Mouse (Mus musculus) erythroblast, adult 5-6 weeks (primary cell): Measurements from ENCODE around the gene Sec24d. TPM values are rescaled to one million over a fixed set of nuclear protein-coding genes. Genes with fewer than 3 reads are reported as not detected.
A peak's percentile ranks its signal among the peaks of the same experiment; 100 is the strongest.
"Not testable (repeated sequence)": the region's sequence is repeated elsewhere in the genome, so short reads cannot be mapped to it uniquely, and the experiment has no call there.

Source experiments
- ATAC-seq: replicated peaks from 2 replicates; pipeline ENCODE4 v1.8.0; 2016; ENCODE audit warnings: moderate number of reproducible peaks, mild to moderate bottlenecking, moderate TSS enrichment, inconsistent platforms; ENCODE audit not compliant: poor library complexity, low FRiP score, severe bottlenecking
- total RNA-seq, 2 experiments: library from RNA; stranded (forward) in 1 of 2; stranded (reverse) in 1 of 2; fragments of 150-400 nt in 1 of 2; fragments of 200-764, 138-1000 nt in 1 of 2; gene quantifications; 2 replicates each; pipeline versions ENCODE4 v1.2.3 to v1.2.4; 2015 to 2017; ENCODE audit warnings: low replicate concordance in 2 of 2

Sec24d gene
- total RNA-seq, 2 experiments from 2014 or later = 2.6 to 7.9 TPM

DNA sequence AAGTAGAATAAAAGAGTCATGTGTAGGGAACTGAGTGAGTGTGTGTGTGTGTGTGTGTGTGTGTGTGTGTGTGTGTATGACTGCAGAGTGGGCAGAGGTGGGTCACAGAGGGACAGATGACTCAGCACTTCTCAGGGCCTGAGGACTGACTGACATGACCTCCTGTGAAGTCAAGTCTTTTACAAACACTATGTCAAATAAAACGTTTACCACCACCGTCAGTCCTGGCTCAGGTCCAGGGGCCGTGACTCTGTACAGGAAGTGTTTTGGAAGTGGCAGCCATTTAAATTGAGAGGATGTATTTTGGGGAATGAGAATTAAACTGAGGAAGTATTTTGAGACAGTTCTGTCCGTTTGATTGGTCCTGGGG, 65.8 kb downstream of the Sec24d start:
- peak; percentile 39 for ATAC-seq

DNA sequence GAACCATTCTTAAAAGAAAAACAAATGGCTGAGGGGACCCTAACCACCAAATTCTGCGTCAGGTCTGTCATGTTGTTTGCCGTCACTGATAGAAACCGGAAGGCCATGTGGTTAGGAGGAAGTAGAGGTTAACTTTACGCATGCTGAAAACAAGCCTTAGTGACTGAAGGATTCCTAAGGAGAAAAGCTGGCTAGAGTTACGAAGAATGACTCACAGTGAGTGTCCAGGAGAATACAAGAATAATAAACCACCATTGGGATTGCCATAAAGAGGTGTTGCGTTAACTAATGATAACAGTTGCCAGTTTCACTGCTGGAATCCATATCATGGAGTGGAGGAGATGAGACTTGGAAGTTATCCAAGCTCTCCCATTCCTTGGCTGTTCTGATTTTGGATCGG, 67.7 kb downstream of the Sec24d start:
- no peak for ATAC-seq

DNA sequence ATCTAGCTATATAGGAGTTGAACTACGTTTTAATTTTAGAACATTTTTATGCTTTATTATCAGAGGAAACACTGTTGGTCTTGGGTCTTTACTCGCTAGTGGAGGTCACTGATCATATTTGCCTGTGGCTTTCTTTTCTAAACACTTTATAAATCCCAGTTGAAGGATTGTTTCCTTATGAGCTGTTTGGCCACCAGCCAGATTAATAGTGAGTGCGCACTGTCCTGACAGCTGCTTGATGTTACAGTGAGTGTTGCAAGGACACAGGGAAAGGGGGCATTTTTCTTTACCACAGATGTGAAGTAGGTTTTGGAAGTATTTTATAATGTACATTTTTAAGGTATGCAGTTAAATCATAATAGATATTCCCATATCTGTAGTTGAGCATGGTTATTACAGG, 68.2 kb downstream of the Sec24d start:
- no peak for ATAC-seq

DNA sequence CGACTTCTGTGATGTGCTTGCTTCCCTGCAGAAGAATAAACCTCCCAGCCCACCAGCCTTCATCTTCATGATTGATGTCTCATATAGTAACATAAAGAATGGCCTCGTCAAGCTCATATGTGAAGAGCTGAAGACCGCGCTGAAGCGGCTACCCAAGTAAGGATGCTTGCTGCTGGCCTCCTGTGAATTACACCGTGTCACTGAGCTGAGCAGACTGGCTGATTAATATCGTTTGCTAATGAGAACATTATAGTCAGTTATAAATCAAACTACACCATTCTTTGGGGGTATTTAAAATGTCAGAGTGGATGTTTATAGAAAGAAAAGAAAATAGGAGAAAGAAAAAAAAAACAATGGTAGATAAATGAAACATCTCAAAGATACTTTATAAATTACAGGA, 69.2 kb downstream of the Sec24d start:
- ATAC-seq = no peak

DNA sequence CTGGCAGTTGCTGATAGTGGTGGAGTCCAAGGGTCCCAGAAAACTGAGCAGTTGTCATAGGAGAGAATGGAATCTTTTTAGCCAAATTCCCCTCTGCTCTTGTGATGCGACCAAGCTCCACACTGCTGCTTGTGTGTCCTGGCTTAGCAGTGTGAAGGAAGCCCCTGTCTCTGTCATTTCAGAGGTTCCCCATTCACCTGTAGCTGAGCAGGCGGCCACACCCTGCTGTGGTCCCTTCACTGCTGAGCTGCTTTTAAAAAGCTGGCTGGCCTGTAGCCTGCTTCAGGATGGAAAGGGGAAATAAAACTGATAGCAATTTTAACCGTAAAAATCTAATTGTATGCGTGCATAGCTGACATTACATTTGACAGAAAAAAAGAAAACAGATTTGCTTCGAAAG, 69.7 kb downstream of the Sec24d start:
- no peak for ATAC-seq

DNA sequence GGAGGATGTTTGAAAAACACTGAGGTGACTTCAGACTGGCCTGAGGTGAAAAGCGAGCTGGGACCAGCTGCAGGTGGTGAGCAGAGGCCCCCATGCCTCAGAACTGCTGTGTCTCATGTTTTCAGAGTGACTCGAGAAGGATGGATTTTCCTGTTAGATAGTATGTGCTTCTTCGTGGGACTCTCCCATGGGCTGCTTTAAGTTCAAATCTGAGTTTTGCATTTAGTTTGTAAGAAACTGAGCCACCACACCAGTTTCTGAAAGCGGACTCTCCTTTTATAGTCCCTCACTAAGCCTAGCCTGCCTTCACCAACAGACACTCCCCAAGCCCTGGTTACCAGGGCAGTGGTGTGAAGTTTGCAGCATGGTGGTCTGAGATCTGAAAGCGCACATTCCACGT, 70.6 kb downstream of the Sec24d start:
- no peak for ATAC-seq

DNA sequence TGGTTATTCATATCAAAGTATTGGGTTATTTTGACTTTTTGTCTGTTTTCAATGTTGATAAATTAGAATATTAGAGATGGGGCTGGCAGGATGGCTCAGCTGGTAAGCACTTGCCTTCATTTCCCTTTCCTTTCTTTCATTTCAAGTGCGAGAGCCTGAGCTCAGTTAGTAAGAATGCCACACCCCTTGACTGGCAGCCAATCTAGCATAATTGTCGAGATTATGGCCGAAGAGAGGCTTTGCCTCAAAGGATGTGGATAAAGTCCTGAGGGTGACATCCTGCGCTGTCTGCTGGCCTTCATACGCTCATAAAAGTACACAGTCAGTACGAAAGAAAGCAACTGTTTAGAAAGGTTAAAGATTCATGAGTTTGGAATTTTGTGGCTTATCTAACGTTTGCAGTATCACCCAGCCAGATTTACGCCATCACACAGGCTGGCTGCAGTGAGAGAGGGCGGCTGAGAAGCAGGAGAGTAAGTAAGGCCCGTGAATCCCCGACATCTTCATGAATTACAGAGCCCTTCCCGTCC, 71.5 kb downstream of the Sec24d start:
- no peak for ATAC-seq

DNA sequence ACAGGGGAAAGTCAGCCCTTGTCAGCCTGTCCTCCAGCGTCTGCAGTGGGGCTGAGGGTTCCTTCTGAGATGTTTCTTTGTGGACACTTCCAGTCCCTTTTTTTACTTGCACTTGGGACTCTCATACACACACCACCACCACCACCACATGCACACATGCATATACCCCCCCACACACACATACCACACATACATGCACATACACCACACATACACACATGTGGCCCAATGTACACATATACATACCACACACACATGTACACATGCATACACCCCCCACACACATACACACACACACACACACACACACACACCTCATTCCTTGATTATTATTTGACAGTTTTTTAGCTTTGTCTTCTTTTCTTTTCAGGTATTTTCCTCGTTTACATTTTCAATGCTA, 73.8 kb downstream of the Sec24d start:
- no peak for ATAC-seq

DNA sequence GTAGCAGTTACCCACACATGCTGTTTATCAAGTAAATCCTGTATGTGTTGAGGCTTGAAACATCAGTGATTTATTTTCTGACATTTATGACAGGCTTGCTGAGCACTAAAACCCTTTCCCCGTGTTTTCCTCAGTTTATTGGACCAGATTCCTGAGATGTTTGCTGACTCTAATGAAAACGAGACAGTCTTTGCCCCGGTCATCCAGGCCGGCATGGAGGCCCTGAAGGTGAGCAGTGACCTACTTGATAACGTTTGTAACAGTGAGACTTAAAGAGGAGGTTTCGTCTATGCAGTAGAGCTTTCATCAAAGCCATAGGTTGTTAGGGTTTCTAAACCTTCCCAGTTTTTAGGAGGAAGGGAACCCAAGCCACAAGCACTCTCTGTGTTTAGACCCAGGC, 76.4 kb downstream of the Sec24d start:
- ATAC-seq = no peak

DNA sequence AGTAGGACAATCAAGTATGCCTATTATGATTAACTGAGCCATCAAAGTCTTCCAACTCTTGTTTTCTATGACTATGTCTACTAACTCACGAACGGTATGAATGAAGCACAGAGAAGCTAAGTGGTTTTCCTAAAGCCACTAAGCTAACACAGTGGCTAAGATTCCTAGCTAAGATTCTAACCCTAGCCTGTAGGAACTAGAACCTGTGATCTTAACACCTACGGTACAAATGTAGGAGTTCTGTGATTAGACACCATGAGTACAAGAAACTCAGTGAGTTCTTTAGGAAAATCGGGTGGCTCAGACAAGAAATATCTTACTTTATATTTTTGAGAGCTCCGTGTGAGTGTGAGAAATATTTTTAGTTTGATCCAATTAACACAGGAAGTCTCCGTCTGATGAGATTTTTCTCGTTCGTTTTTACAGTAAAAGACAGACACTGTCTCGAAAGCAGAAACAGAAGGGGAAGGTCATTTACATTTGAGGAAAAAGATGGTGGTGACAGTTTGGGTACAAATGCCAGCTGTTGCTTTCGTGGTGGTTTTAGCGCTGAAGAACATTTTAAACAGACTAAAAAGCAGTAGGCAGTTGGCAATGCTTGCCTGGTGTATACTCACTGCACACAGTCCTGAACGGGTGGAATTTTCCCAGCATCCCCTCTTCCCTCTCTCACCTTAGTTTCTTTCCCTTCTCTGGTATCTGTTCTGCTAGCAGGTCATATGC, 81.0 kb downstream of the Sec24d start:
- ATAC-seq = no peak

DNA sequence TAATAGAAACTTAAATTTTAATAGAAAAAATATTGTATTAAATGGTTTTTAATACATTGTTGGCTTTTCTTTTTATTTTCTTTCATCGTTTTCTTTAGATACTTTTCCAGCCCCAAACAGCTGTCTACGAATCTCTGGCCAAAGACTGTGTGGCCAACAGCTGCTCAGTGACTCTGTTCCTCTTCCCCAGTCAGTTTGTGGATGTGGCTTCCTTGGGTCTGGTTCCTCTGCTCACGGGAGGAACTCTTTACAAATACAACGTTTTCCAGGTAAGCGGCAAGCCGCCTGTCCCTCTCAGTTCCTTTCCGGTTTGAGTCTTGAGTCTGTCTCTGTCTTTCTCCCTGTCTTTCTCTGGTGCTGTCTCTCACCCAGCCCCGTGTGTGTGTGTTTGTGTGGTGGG, 83.3 kb downstream of the Sec24d start:
- no peak for ATAC-seq

DNA sequence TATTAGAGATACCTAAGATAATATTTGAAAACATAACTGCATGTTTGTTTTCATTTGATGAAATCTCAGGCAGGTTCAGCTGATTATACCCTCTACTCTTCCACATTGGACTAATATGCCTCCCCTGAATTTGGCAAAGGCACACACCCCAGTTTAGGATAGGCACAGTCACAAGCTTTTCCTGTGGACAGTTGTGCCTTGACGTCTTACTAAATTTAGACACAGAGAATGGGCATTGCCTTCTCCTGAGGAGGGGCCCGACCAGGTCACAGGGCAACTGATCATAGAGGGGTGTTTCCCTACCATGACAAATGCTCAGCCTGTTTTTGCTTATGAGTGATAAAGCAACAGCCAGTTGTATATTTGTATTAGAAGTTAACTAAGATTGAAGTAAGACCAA, 84.3 kb downstream of the Sec24d start:
- no peak for ATAC-seq

DNA sequence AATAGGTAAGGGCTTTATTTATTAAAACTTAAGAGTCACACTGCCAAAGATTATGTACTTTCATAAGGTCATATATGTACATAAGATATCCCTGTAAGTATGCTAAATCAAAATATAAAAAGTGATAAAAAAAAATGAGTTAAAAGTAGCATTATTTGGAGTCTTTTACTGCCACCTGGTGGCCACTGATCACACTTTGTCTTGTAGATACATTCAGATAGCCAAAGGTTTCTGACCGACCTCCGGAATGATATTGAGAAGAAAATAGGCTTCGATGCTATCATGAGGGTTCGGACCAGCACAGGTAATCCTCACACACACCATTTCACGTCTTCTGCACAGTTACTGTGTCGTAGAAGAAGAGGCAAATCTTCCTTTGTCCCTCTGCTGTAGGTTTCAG, 85.9 kb downstream of the Sec24d start:
- no peak for ATAC-seq

DNA sequence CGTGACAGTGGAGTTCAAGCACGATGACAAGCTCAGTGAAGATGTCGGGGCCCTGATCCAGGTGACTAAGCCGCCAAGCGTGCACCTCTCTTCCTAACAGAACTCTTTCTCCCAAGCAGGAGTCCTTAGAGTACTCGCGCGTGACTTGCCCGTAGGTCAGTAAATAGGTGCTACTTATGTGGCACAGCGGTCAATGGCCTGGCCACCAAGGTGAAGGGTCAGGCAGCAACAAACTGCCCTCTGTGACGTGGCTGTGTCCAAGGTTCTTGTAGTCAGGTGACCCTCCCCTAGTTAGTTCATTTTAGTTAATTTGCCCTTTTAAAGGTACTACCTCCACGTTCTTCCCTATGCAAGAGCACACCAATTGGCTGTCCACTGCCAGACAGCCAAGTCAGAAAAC, 86.4 kb downstream of the Sec24d start:
- ATAC-seq = no peak

DNA sequence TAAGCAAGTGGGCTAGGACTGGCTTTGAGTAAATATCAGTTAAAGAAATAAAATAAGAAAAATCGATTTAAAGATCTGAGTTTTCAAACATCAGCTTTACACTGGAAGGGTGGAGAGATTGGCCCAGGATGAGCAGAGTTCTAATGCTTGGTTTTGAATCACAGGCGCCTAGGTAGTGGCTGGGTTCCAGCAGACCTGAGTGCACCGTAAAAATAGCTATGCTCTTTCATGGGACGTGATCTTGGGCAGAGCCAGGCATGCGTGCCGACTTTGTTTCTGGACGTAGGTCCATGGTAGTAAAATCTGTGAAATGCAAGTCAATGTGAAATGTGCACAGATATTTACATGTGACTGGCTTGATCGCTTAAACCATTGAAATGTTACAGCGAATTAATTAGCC, 87.1 kb downstream of the Sec24d start:
- ATAC-seq = no peak

DNA sequence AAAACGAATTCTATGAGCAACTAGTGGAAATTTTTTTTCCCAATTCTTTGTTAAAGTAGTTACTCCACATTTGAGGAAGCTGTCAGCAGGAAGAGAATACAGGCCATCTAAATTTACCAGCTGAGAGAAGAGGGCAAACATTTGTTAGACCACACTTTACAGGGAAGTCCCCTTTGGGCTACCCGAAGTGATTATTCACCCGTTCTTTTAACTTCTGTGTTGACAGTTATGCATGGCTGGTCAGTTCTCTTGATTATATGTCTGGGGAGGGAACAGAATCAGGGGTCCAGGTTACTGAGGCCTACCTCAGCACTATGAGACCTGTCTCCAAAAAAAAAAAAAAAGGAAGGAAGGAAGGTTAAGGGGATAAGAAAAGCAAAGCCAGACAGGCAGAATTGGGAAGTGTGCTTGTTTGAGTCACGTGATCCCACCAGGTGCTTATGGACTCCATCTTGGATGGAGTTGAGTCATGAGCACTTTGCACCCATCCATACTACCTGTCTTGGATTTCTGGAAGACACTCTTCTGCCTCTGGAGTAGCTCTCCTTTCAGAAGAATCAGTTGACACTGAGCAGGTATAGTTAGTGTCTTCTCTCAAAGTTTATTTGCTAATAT, 89.2 kb downstream of the Sec24d start:
- no peak for ATAC-seq

DNA sequence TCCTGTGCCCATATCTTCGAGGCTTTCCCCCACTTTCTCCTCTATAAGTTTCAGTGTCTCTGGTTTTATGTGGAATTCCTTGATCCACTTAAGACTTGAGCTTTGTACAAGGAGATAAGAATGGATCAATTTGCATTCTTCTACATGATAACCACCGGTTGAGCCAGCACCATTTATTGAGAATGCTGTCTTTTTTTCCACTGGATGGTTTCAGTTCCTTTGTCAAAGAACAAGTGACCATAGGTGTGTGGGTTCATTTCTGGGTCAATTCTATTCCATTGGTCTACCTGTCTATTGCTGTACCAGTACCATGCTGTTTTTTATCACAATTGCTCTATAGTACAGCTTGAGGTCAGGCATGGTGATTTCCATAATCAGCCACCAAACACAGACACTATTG, 99.6 kb downstream of the Sec24d start:
- ATAC-seq = not testable (repeated sequence)

DNA sequence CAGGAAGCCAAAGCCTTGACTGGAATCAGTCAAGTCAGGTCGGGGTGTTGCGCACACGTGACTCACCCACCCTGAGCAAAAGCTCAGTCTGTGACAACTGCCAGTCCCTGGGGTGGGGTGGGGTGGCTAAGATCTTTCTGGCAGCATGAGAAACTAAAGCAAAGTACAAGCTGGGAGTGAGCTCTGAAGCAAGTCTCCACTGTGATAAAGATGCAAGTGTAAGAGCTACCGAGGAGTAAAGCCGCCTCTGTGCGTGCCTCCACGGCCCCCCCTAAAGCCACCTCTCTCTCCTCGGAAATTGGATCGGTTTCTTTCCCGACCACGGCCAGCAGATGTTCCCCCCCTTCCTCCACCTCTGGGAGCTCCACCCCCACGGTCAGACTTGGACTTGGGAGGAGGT, 101.9 kb downstream of the Sec24d start:
- no peak for ATAC-seq

DNA sequence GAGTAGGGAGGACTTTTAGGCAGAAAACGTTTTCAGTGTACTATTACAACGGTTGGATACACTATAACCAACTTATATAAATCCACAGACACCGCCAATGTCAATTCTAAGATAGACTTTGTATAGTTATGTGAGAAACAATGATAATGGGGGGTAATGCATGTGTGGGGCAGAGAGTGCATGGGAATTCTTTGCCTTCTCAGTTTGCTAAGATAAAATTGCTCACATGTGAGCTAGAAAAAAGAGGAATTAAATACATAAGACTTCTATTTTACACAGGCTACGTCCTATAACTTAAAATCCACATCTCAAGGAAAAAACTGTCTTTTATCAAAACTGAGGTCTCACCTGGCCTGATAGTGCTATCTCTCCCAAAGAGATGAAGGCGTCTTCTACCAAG, 103.7 kb downstream of the Sec24d start:
- no peak for ATAC-seq

DNA sequence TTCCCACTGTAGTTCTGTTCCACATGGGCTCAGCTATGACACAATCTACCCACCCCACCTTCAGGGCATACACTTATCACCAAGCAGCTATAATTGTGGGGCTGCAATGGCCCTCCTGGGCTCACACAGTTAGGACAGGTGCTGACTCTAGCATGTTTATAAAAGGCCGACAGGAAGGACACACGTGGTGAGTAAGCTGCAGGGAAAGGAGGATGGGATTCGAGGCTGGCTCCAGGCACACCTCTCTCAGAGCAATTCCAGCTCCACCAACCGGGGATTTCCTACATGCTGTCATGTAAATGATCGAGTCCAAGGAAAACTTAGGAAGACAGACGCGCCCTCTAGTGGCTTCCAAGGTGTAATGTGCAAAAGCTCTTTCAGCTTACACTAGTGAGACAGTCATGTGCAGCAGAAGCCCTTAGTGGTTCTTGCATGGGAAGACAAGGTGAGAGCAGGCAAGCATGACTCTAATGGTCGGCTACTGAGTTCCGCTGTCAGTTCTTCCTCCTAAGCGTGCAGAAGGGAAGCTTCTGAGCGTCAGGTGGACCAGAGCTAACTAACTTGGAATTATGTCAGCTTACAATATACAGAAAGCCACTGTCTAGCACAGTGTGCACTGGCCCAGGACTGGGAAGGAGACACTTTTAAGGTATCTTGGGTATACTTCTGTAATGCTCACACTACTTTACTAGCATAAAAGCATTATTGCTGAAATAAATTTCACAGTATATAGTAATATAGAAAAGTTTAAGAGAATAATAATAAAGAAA, 104.7 kb downstream of the Sec24d start:
- ATAC-seq = peak; percentile 76

DNA sequence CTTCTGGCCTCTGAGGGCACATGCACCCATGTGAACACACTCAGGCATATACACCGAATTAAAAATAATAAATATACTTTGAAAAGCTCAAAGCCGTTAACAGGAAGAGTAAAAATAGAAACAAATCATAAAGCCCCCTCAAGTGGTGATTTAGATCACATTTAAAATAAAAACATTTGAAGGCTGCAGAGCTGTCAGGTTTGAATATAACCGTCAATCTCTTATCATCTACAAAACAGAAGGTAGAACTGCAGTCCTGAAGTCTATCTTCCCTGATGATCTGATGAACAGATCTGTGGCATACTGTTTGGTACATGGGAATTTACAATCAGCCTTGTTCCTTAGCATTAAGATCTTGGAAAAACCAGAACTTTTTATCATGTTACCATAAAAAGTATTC, 109.3 kb downstream of the Sec24d start:
- no peak for ATAC-seq
